ENCODE assay signal across 8 mouse cellular contexts in genomic region chr7:28953476-28954376, GRCm38 (mm10). TPM values are rescaled to one million over a fixed set of nuclear protein-coding genes. Genes with fewer than 3 reads are reported as not detected.
DNase-seq lines count a peak whose midpoint lies in the region; ATAC-seq and TF ChIP-seq lines count a peak whose summit lies in the region.

No protein-coding gene starts in this region.

- WGBS in heart, embryonic 10.5 days: 13% methylated on average over 2 of the region's 2 CpGs
- WGBS in hindbrain, embryonic 12.5 days: 9% methylated on average over 2 of the region's 2 CpGs
- 0% methylated on average over 2 of the region's 2 CpGs for WGBS in midbrain, embryonic 13.5 days

- no peak overlapping the region for H3K9ac ChIP-seq in hindbrain, embryonic 12.5 days
- H3K9ac ChIP-seq in midbrain, embryonic 13.5 days (replicated peaks): no peak overlapping the region

- H3K9me3 ChIP-seq in heart, embryonic 10.5 days: no peaks in the 10 kb centered on the region
- H3K9me3 ChIP-seq in hindbrain, embryonic 12.5 days (replicated peaks): no peaks in the 10 kb centered on the region
- H3K9me3 ChIP-seq in midbrain, embryonic 13.5 days: no peaks in the 10 kb centered on the region

- ATAC-seq in hindbrain, embryonic 12.5 days (ENCODE audit: low FRiP score): peak; percentile 80
- ATAC-seq in midbrain, embryonic 13.5 days: peak; percentile 76

- H3K4me1 ChIP-seq in heart, embryonic 10.5 days: peaks cover 92% of the 10 kb centered on the region
- H3K4me1 ChIP-seq in hindbrain, embryonic 12.5 days: peaks cover 50% of the 10 kb centered on the region
- peaks cover 47% of the 10 kb centered on the region for H3K4me1 ChIP-seq in midbrain, embryonic 13.5 days (replicated peaks)

- no peak for DNase-seq in heart, embryonic 10.5 days (ENCODE audit: low spot score)
- no peak for DNase-seq in heart, postnatal 36 days
- peak; percentile 92 for DNase-seq in brain, embryonic 14.5 days (ENCODE audit: low read depth)
- no peak for DNase-seq in thymus, postnatal 14 days
- no peak for DNase-seq in left cerebral cortex, adult 9 months (ENCODE audit: low spot score in 2 of 2)
- no peak for DNase-seq in urinary bladder, postnatal 10 days (ENCODE audit: low spot score)

- no peaks in the 10 kb centered on the region for H3K27me3 ChIP-seq in heart, embryonic 10.5 days (ENCODE audit: insufficient read depth, poor library complexity, severe bottlenecking)
- H3K27me3 ChIP-seq in hindbrain, embryonic 12.5 days: no peaks in the 10 kb centered on the region
- no peaks in the 10 kb centered on the region for H3K27me3 ChIP-seq in midbrain, embryonic 13.5 days

- peak overlapping the region; percentile 83 for H3K27ac ChIP-seq in heart, embryonic 10.5 days
- H3K27ac ChIP-seq in hindbrain, embryonic 12.5 days: peak overlapping the region; percentile 35; the same call in 1 of the 2 replicates
- H3K27ac ChIP-seq in midbrain, embryonic 13.5 days: peak overlapping the region; percentile 61

- intact Hi-C loops in heart, postnatal 36 days (cut with DNase I): no loop called here

- 0 out of 2 replicates have a peak overlapping the region, but pooled peaks have one; percentile 5 for H3K4me2 ChIP-seq in hindbrain, embryonic 12.5 days (replicated peaks)
- H3K4me2 ChIP-seq in midbrain, embryonic 13.5 days (replicated peaks): 0 out of 2 replicates have a peak overlapping the region, but pooled peaks have one; percentile 10

- peak overlapping the region; percentile 25 for H3K4me3 ChIP-seq in heart, embryonic 10.5 days
- no peak overlapping the region for H3K4me3 ChIP-seq in hindbrain, embryonic 12.5 days
- H3K4me3 ChIP-seq in midbrain, embryonic 13.5 days (replicated peaks): no peak overlapping the region

- TF ChIP-seq CTCF in brain, embryonic 14.5 days (IDR thresholded peaks at IDR 0.05; ENCODE audit: borderline replicate concordance, extremely low read depth, insufficient read depth, insufficient read length): no peak

- peaks cover 26% of the 10 kb centered on the region for H3K36me3 ChIP-seq in heart, embryonic 10.5 days
- H3K36me3 ChIP-seq in hindbrain, embryonic 12.5 days: 0 out of 2 replicates have a peak, but pooled peaks cover 3% of the 10 kb centered on the region
- H3K36me3 ChIP-seq in midbrain, embryonic 13.5 days: no peaks in the 10 kb centered on the region

- TF ChIP-seq POLR2A in brain, embryonic 14.5 days (IDR thresholded peaks at IDR 0.05; ENCODE audit: borderline replicate concordance, extremely low read depth, insufficient read depth, insufficient read length, poor library complexity, severe bottlenecking): no peak

RNA-seq across cellular contexts. Expression of gene Actn4, which starts 8.4 kb away (rescaled TPM):
- 319 and 371 TPM in 2 replicates for polyA plus RNA-seq in heart, embryonic 10.5 days (2016; fragmentation: Nextera tagmentation; extraction: Ambion mirVana)
- total RNA-seq in heart, postnatal 36 days (2021): 10 to 100 TPM; 69.4 to 81.8 TPM
- 134 and 173 TPM in 2 replicates for polyA plus RNA-seq in brain, embryonic 14.5 days (2012; rRNA removed)
- polyA plus RNA-seq in hindbrain, embryonic 12.5 days (2016; fragmentation: Nextera tagmentation; extraction: Ambion mirVana): 194 and 200 TPM in 2 replicates
- 120 and 132 TPM in 2 replicates for polyA plus RNA-seq in midbrain, embryonic 13.5 days (2015; fragmentation: Nextera tagmentation; extraction: Ambion mirVana)

RNA-seq across cellular contexts. Expression of gene Eif3k, which starts 27.9 kb away (rescaled TPM):
- 289 and 329 TPM in 2 replicates for polyA plus RNA-seq in heart, embryonic 10.5 days (2016; fragmentation: Nextera tagmentation; extraction: Ambion mirVana)
- total RNA-seq in heart, postnatal 36 days (2021): 100 to 1,000 TPM; 159 to 163 TPM
- polyA plus RNA-seq in brain, embryonic 14.5 days (2012; rRNA removed): 411 and 463 TPM in 2 replicates
- 298 and 331 TPM in 2 replicates for polyA plus RNA-seq in hindbrain, embryonic 12.5 days (2016; fragmentation: Nextera tagmentation; extraction: Ambion mirVana)
- 318 and 323 TPM in 2 replicates for polyA plus RNA-seq in midbrain, embryonic 13.5 days (2015; fragmentation: Nextera tagmentation; extraction: Ambion mirVana)

RNA-seq across cellular contexts. Expression of gene Map4k1, which starts 28.1 kb away (rescaled TPM):
- 9.9 and 14.3 TPM in 2 replicates for polyA plus RNA-seq in heart, embryonic 10.5 days (2016; fragmentation: Nextera tagmentation; extraction: Ambion mirVana)
- under 1 TPM; 0.61 to 0.81 TPM for total RNA-seq in heart, postnatal 36 days (2021)
- polyA plus RNA-seq in brain, embryonic 14.5 days (2012; rRNA removed): 7.8 and 8.2 TPM in 2 replicates
- 4.9 and 5.4 TPM in 2 replicates for polyA plus RNA-seq in hindbrain, embryonic 12.5 days (2016; fragmentation: Nextera tagmentation; extraction: Ambion mirVana)
- polyA plus RNA-seq in midbrain, embryonic 13.5 days (2015; fragmentation: Nextera tagmentation; extraction: Ambion mirVana): 4.5 and 5.0 TPM in 2 replicates
